Mouse (Mus musculus): ENCODE data around the gene Baiap2l1. TPM values are rescaled to one million over a fixed set of nuclear protein-coding genes. Genes with fewer than 3 reads are reported as not detected.
A peak's percentile ranks its signal among the peaks of the same experiment; 100 is the strongest.

The Baiap2l1 gene
- total and polyA plus RNA-seq, 2 experiments, result 7.7 to 7.9 TPM

- H3K9ac ChIP-seq (ENCODE audit: low read depth, low read length), result no peak overlapping the region
- peak overlapping the region; percentile 14 for H3K27ac ChIP-seq (replicated peaks; ENCODE audit: insufficient read depth, low read depth, low read length)
- no peaks in the 10 kb centered on the region for H3K36me3 ChIP-seq (ENCODE audit: control insufficient read depth, insufficient read depth, low read length)
These were observed 643 bp upstream of the Baiap2l1 start for GRCm38 (mm10) chr5:144358592-144358917.

GRCm38 (mm10) chr5:144357551-144357880 lies 396 bp downstream of the Baiap2l1 start:
- H3K27ac ChIP-seq (replicated peaks; ENCODE audit: insufficient read depth, low read depth, low read length), result peak overlapping the region; percentile 91
- peaks cover 5% of the 10 kb centered on the region; the same call in 1 of the 2 replicates for H3K79me2 ChIP-seq (ENCODE audit: control insufficient read depth, insufficient read depth, low read length)
- peak overlapping the region; percentile 91 for H3K4me3 ChIP-seq (ENCODE audit: insufficient read depth, low read depth, low read length)
- no peak for DNase-seq (ENCODE audit: extremely low read depth, low read depth, low spot score)
- WGBS, result under 1% methylated on average over 27 of the region's 27 CpGs
- H3K27me3 ChIP-seq (ENCODE audit: control insufficient read depth, insufficient read depth, low read length), result no peaks in the 10 kb centered on the region
- peaks cover 13% of the 10 kb centered on the region for H3K4me1 ChIP-seq (ENCODE audit: control insufficient read depth, insufficient read depth, low read length)
- no peaks in the 10 kb centered on the region for H3K36me3 ChIP-seq (ENCODE audit: control insufficient read depth, insufficient read depth, low read length)
- peak overlapping the region; percentile 95 for H3K9ac ChIP-seq (ENCODE audit: low read depth, low read length)
- no peak for TF ChIP-seq CTCF (IDR thresholded peaks at IDR 0.05; ENCODE audit: low read depth, low read length)
- no peak for TF ChIP-seq POLR2A (IDR thresholded peaks at IDR 0.05; ENCODE audit: extremely low read depth, insufficient read depth, low read length)

More at GRCm38 (mm10) chr5:144358592-144358917, 643 bp upstream of the Baiap2l1 start:
- Histone ChIP-seq H3K4me1 (ENCODE audit: control insufficient read depth, insufficient read depth, low read length) (peaks cover 9% of the 10 kb centered on the region; the same call in 1 of the 2 replicates), H3K27me3 (ENCODE audit: control insufficient read depth, insufficient read depth, low read length) (no peaks in the 10 kb centered on the region), H3K4me3 (ENCODE audit: insufficient read depth, low read depth, low read length) (peak overlapping the region; percentile 91; the same call in 1 of the 2 replicates), H3K79me2 (ENCODE audit: control insufficient read depth, insufficient read depth, low read length) (peaks cover under 1% of the 10 kb centered on the region; the same call in 1 of the 2 replicates)
- TF ChIP-seq CTCF (IDR thresholded peaks at IDR 0.05; ENCODE audit: low read depth, low read length) (0 out of 2 replicates have a peak, but pooled peaks have one; percentile 3), POLR2A (IDR thresholded peaks at IDR 0.05; ENCODE audit: extremely low read depth, insufficient read depth, low read length) (0 out of 2 replicates have a peak, but pooled peaks have one; percentile 32)
- DNase-seq (ENCODE audit: extremely low read depth, low read depth, low spot score), result no peak
- WGBS, result 3% methylated on average over 10 of the region's 10 CpGs

GRCm38 (mm10) chr5:144356776-144357455 lies 996 bp downstream of the Baiap2l1 start:
- peaks cover 14% of the 10 kb centered on the region for H3K4me1 ChIP-seq (ENCODE audit: control insufficient read depth, insufficient read depth, low read length)
- peak overlapping the region; percentile 91 for H3K4me3 ChIP-seq (ENCODE audit: insufficient read depth, low read depth, low read length)
- no peaks in the 10 kb centered on the region for H3K27me3 ChIP-seq (ENCODE audit: control insufficient read depth, insufficient read depth, low read length)
- no peak for TF ChIP-seq POLR2A (IDR thresholded peaks at IDR 0.05; ENCODE audit: extremely low read depth, insufficient read depth, low read length)
- TF ChIP-seq CTCF (IDR thresholded peaks at IDR 0.05; ENCODE audit: low read depth, low read length), result no peak
- 7% methylated on average over 17 of the region's 17 CpGs for WGBS
- H3K27ac ChIP-seq (replicated peaks; ENCODE audit: insufficient read depth, low read depth, low read length), result peak overlapping the region; percentile 91
- H3K36me3 ChIP-seq (ENCODE audit: control insufficient read depth, insufficient read depth, low read length), result no peaks in the 10 kb centered on the region
- DNase-seq (ENCODE audit: extremely low read depth, low read depth, low spot score), result peak; percentile 80
- peaks cover 6% of the 10 kb centered on the region; the same call in 1 of the 2 replicates for H3K79me2 ChIP-seq (ENCODE audit: control insufficient read depth, insufficient read depth, low read length)
- peak overlapping the region; percentile 95 for H3K9ac ChIP-seq (ENCODE audit: low read depth, low read length)

GRCm38 (mm10) chr5:144352250-144353047 lies 5.5 kb downstream of the Baiap2l1 start:
- H3K4me3 ChIP-seq (ENCODE audit: insufficient read depth, low read depth, low read length), result no peak overlapping the region
- WGBS, result 48% methylated on average over 9 of the region's 9 CpGs
- no peaks in the 10 kb centered on the region for H3K27me3 ChIP-seq (ENCODE audit: control insufficient read depth, insufficient read depth, low read length)
- H3K9ac ChIP-seq (ENCODE audit: low read depth, low read length), result no peak overlapping the region
- no peak for DNase-seq (ENCODE audit: extremely low read depth, low read depth, low spot score)
- H3K36me3 ChIP-seq (ENCODE audit: control insufficient read depth, insufficient read depth, low read length), result no peaks in the 10 kb centered on the region
- TF ChIP-seq POLR2A (IDR thresholded peaks at IDR 0.05; ENCODE audit: extremely low read depth, insufficient read depth, low read length) (no peak), CTCF (IDR thresholded peaks at IDR 0.05; ENCODE audit: low read depth, low read length) (no peak)
- peaks cover 26% of the 10 kb centered on the region for H3K79me2 ChIP-seq (ENCODE audit: control insufficient read depth, insufficient read depth, low read length)
- H3K27ac ChIP-seq (replicated peaks; ENCODE audit: insufficient read depth, low read depth, low read length), result peak overlapping the region; percentile 31; the same call in 1 of the 2 replicates
- H3K4me1 ChIP-seq (ENCODE audit: control insufficient read depth, insufficient read depth, low read length), result peaks cover 17% of the 10 kb centered on the region

- Histone ChIP-seq H3K9ac (ENCODE audit: low read depth, low read length) (no peak overlapping the region), H3K27me3 (ENCODE audit: control insufficient read depth, insufficient read depth, low read length) (no peaks in the 10 kb centered on the region), H3K4me3 (ENCODE audit: insufficient read depth, low read depth, low read length) (no peak overlapping the region), H3K36me3 (ENCODE audit: control insufficient read depth, insufficient read depth, low read length) (no peaks in the 10 kb centered on the region), H3K4me1 (ENCODE audit: control insufficient read depth, insufficient read depth, low read length) (peaks cover 18% of the 10 kb centered on the region), H3K27ac (replicated peaks; ENCODE audit: insufficient read depth, low read depth, low read length) (no peak overlapping the region), H3K79me2 (ENCODE audit: control insufficient read depth, insufficient read depth, low read length) (peaks cover 27% of the 10 kb centered on the region)
- no peak for DNase-seq (ENCODE audit: extremely low read depth, low read depth, low spot score)
- WGBS, result 59% methylated on average over 8 of the region's 8 CpGs
- TF ChIP-seq CTCF (IDR thresholded peaks at IDR 0.05; ENCODE audit: low read depth, low read length) (no peak), POLR2A (IDR thresholded peaks at IDR 0.05; ENCODE audit: extremely low read depth, insufficient read depth, low read length) (no peak)
These were observed 6.7 kb downstream of the Baiap2l1 start for GRCm38 (mm10) chr5:144351185-144351584.

Data from liver, adult 2 months (tissue).